Mouse (Mus musculus) embryonic facial prominence, embryonic 11.5 days (tissue): ENCODE results near the gene Tnrc6c. TPM values are rescaled to one million over a fixed set of nuclear protein-coding genes. Genes with fewer than 3 reads are reported as not detected.
A peak's percentile ranks its signal among the peaks of the same experiment; 100 is the strongest.

Source experiments
- ATAC-seq: fragments of 200-750 bp; cut with Nextera tagmentation; replicated peaks from 2 replicates; pipeline ENCODE4 v1.8.0; 2017; ENCODE audit warnings: low read depth; ENCODE audit not compliant: insufficient number of reproducible peaks, low FRiP score, low TSS enrichment
- DNase-seq: peaks from one replicate; pipeline ENCODE4 v3.0.0-alpha.2; 2015; ENCODE audit warnings: low spot score
- H3K27ac ChIP-seq: fragments of 300-500 bp; sonication (generic); replicated peaks from 2 replicates; pipeline ENCODE4 v1.5.1; 2014; ENCODE audit warnings: mild to moderate bottlenecking, low read depth, low read length, control low read depth
- H3K27me3 ChIP-seq: fragments of 300-500 bp; sonication (generic); 2 replicates; pipeline ENCODE4 v1.6.1; 2014; ENCODE audit warnings: mild to moderate bottlenecking, low read length, moderate library complexity, mixed read lengths; ENCODE audit not compliant: control insufficient read depth, insufficient read depth
- H3K36me3 ChIP-seq: fragments of 300-500 bp; sonication (generic); replicated peaks from 2 replicates; pipeline ENCODE4 v1.6.1; 2014; ENCODE audit warnings: low read depth, mild to moderate bottlenecking, low read length, moderate library complexity, mixed read lengths; ENCODE audit not compliant: control insufficient read depth, insufficient read depth
- H3K4me1 ChIP-seq: fragments of 300-500 bp; sonication (generic); 2 replicates; pipeline ENCODE4 v1.6.1; 2014; ENCODE audit warnings: low read length, mixed read lengths; ENCODE audit not compliant: control insufficient read depth, insufficient read depth
- H3K4me2 ChIP-seq: fragments of 300-500 bp; sonication (generic); 2 replicates; pipeline ENCODE4 v1.6.1; 2014; ENCODE audit warnings: low read depth, mild to moderate bottlenecking, control low read depth, low read length, moderate library complexity
- H3K4me3 ChIP-seq: fragments of 300-500 bp; sonication (generic); 2 replicates; pipeline ENCODE4 v1.5.1; 2014; ENCODE audit warnings: low read depth, low read length, control low read depth
- H3K9ac ChIP-seq: fragments of 300-500 bp; sonication (generic); replicated peaks from 2 replicates; pipeline ENCODE4 v1.6.1; 2014; ENCODE audit warnings: mild to moderate bottlenecking, control low read depth, low read length
- H3K9me3 ChIP-seq: fragments of 300-500 bp; sonication (generic); replicated peaks from 2 replicates; pipeline ENCODE4 v1.6.1; 2016; ENCODE audit warnings: mild to moderate bottlenecking, low read length, inconsistent platforms, mixed read lengths; ENCODE audit not compliant: control insufficient read depth
- WGBS: fragments of 180-500 bp; shearing (Covaris S2); extraction: QIAGEN DNeasy Blood & Tissue Kit; methylation state at CpG from one replicate; pipeline ENCODE4 v1.1.7; 2014; 5-methylcytosine and 5-hydroxymethylcytosine counted together
- polyA plus RNA-seq: library from polyadenylated mRNA; unstranded; fragments of >200 nt; fragmentation: Nextera tagmentation; extraction: Ambion mirVana; gene quantifications from 2 replicates; pipeline ENCODE4 v1.2.1, GENCODE M21; 2014

The Tnrc6c gene
- polyA plus RNA-seq, 1 experiment from 2014 or later, result 16.7 TPM

DNA sequence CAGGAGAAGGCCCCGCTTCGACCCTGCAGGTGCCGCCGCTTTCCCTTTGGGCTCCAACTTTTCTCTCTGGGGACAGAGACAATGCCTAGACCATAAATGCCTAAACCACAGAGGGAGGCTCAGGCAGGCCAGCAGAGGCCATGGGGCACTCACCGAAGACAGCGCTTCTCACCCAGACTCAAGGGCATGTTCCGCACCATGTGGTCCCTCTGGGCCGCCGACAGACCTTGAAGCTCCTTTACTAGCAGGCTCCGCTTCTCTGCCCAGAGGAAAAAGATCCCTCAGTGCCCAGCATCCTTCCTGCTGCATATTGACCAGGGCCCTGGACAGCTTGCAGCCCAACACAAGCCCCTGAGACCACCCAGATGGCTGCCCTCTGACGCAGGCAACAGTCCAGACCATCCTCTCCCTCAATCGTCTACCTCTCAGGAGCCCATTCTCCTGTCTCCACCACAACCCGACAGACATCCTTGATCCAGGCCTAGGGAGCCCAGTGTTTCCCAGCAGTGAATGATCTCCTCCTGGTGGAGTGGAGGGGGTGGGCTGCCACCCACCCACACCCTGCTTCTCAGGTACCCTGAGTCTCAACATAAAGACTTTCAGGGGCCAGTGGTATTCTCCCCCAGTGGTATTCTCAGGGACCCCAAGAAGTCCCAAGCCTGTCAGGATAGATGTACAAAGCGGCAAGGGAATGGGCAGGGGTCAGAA lies 122.2 kb downstream of the Tnrc6c start:
- Histone ChIP-seq H3K4me1 (peaks cover 12% of the 10 kb centered on the region), H3K36me3 (no peaks in the 10 kb centered on the region), H3K27ac (no peak overlapping the region), H3K4me3 (no peak overlapping the region), H3K27me3 (no peaks in the 10 kb centered on the region; the same call in 1 of the 2 replicates), H3K9ac (no peak overlapping the region), H3K9me3 (no peaks in the 10 kb centered on the region), H3K4me2 (no peak overlapping the region)
- no peak for ATAC-seq
- no peak for DNase-seq
- WGBS, result 92% methylated on average over 14 of the region's 14 CpGs

DNA sequence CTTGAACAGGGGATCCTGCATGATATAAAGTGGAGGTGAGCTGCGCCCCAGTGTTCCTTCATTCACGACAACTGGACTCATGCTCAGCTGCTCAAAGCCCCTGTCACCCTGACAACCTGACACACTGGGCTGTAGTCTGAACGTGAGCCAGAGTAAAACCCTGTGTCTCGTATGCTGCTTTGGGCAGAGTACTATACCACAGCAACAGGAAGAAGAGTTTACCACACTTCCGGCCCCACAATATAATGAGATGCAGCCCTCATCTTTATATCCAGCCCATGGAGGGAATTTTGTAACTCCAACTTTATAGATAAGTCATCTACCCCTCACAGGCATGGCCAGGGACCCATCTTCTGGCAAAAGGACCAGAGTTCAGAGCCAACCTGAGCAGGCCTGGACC lies 123.0 kb downstream of the Tnrc6c start:
- no peaks in the 10 kb centered on the region for H3K36me3 ChIP-seq
- WGBS, result 90% methylated on average over 5 of the region's 5 CpGs
- H3K4me2 ChIP-seq, result no peak overlapping the region
- no peak overlapping the region for H3K4me3 ChIP-seq
- no peak overlapping the region for H3K27ac ChIP-seq
- no peak for ATAC-seq
- H3K9ac ChIP-seq, result no peak overlapping the region
- no peak for DNase-seq
- H3K9me3 ChIP-seq, result no peaks in the 10 kb centered on the region
- no peaks in the 10 kb centered on the region; the same call in none of the 2 replicates for H3K27me3 ChIP-seq
- H3K4me1 ChIP-seq, result peaks cover 12% of the 10 kb centered on the region

DNA sequence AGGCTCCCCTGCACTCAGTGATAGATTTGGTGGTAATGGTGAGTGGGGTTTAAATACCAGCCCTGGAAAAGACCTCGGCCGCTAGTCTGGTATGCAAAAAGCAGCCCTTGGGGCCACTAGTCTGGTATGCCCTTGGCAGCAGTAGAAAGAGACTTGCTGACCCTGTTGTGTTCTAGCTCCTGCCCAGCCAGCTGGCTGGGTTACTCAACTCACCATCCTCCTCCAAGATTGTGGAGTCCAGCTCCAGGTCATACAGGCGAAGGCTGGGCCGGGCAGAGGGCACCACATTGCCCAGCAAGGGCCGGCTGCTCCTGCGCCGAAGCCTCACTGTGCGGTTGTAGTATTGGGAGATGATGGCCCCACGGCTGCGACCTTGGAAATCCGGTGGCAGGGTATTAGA lies 123.9 kb downstream of the Tnrc6c start:
- H3K4me1 ChIP-seq, result peaks cover 12% of the 10 kb centered on the region
- no peak overlapping the region for H3K27ac ChIP-seq
- no peak overlapping the region for H3K4me2 ChIP-seq
- WGBS, result 92% methylated on average over 11 of the region's 11 CpGs
- H3K9me3 ChIP-seq, result no peaks in the 10 kb centered on the region
- H3K4me3 ChIP-seq, result no peak overlapping the region
- DNase-seq, result no peak
- no peaks in the 10 kb centered on the region for H3K36me3 ChIP-seq
- no peak overlapping the region for H3K9ac ChIP-seq
- no peak for ATAC-seq
- H3K27me3 ChIP-seq, result peaks cover 5% of the 10 kb centered on the region

DNA sequence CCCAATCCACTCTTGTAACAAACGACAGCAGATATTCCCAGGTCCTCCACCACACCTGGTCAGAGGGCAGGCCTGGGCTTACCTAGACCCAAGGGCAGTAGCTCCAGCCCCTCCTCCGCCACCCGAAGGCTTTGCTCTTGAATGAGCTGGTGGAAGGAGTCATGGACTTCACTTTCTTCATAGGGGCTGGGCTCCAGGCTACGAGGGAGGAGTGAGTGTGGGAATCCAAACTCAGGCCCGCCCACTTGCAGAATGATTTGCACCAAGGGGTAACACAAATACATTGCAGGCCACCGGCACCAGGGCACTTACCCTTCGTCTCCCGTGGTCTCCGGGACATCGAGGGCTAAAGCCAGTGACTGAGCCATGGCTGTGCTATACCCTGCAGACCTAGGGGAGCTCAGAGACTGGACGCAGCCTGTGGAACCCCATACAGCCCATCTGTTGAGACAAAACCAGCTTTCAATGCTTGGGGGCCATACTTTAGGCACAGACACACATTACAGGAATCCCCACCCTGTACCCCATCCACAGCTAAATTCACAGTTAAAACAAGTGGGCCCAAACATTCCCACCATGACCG lies 124.9 kb downstream of the Tnrc6c start:
- H3K4me3 ChIP-seq, result peak overlapping the region; percentile 39
- DNase-seq (no peak), ATAC-seq (no peak)
- H3K4me2 ChIP-seq, result peak overlapping the region; percentile 81
- H3K27ac ChIP-seq, result 0 out of 2 replicates have a peak overlapping the region, but pooled peaks have one; percentile 47
- H3K9ac ChIP-seq, result peak overlapping the region; percentile 72
- peaks cover 5% of the 10 kb centered on the region for H3K27me3 ChIP-seq
- no peaks in the 10 kb centered on the region for H3K9me3 ChIP-seq
- no peaks in the 10 kb centered on the region for H3K36me3 ChIP-seq
- 56% methylated on average over 12 of the region's 12 CpGs for WGBS
- H3K4me1 ChIP-seq, result peaks cover 12% of the 10 kb centered on the region

DNA sequence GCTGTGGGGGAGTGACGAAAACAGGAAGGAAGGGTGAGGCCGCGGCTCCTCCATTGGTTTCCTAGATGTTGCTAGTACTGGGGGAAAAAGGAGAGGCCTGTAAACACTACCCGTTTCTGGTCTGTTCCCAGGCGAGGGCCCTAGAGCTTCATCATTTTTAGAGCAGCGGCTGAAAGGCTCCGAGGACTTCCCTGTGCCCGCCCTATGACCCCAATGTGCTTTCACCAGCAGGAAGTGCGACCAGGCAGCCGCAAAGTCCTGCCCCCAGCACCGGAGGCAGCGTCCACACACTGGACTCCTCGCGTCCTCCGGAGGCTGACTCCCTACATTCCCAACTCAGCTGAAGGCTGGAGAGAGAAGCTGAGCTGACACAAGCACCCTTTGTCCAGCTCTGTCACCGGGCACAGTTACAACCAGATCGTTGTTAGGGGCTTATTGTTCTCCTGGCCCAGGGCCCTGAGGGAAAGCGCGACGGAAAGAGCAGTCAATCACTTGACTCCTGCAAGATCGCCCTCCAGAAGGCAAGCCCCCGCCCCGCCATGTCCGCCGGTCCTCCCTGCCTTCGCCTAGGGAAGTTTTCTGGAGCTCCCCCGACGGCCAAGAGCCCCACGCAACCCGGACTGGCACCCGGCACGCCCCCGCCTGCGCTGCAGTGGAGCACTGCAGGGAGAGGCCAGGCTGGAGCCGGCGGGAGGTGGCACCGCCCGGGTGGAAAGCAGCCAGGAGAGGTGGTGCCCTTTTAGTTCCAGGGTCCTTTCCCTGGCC lies 125.5 kb downstream of the Tnrc6c start:
- Histone ChIP-seq H3K27ac (peak overlapping the region; percentile 62), H3K9me3 (no peaks in the 10 kb centered on the region), H3K9ac (peak overlapping the region; percentile 72), H3K27me3 (peaks cover 5% of the 10 kb centered on the region), H3K4me2 (peak overlapping the region; percentile 81), H3K36me3 (no peaks in the 10 kb centered on the region), H3K4me1 (peaks cover 12% of the 10 kb centered on the region), H3K4me3 (peak overlapping the region; percentile 39)
- 2% methylated on average over 36 of the region's 38 CpGs for WGBS
- DNase-seq (peak; percentile 64), ATAC-seq (peak; percentile 9; the same call in 1 of the 2 replicates)

DNA sequence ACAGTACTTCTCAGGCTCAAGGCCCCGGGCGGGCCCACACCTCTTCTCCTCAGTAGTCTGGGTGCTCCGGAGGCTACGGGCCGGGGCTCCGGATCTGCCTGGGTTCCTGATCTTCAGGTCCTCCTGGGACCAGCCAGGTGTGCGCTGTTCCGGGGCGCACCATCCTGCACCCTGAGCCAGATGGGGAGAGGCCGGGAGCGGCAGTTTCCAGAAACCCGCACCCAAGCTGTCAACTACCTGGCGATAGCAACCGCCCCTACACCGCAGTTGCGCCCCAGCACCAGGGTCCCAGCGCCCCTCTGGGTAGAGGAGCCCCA lies 126.1 kb downstream of the Tnrc6c start:
- Histone ChIP-seq H3K4me2 (peak overlapping the region; percentile 81), H3K27me3 (peaks cover 5% of the 10 kb centered on the region), H3K4me3 (peak overlapping the region; percentile 39), H3K9ac (peak overlapping the region; percentile 72), H3K36me3 (no peaks in the 10 kb centered on the region), H3K27ac (peak overlapping the region; percentile 62), H3K9me3 (no peaks in the 10 kb centered on the region), H3K4me1 (peaks cover 12% of the 10 kb centered on the region)
- under 1% methylated on average over 17 of the region's 17 CpGs for WGBS
- DNase-seq (no peak), ATAC-seq (no peak)

DNA sequence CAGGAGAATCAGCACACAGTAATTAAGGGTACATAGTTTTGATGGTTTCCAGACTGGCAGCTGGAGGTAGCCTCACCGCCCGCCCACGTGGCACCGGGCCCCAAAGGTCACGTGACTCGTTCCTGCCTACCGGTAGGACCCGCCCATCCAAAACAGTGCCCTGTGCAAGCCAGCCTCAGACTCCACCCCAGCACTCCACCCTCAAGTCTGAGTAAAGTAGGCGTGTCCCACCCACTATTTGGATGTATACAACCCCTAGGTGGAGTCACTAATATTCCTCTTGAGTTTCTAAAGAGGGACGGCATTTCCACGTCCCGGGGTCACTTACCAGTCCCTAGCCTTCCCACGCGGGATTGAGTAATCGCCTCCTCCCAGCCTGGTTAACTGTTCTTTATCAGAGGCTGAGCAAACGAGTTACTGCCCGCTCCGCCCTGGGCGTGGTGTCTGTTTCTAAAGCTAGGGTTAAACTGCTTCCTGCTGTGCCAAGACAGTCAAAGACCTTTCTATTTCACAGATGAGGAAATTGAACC lies 126.6 kb downstream of the Tnrc6c start:
- Histone ChIP-seq H3K4me2 (peak overlapping the region; percentile 81), H3K4me1 (peaks cover 12% of the 10 kb centered on the region), H3K9me3 (no peaks in the 10 kb centered on the region), H3K27ac (peak overlapping the region; percentile 62; the same call in 1 of the 2 replicates), H3K27me3 (peaks cover 5% of the 10 kb centered on the region), H3K9ac (peak overlapping the region; percentile 72; the same call in 1 of the 2 replicates), H3K4me3 (peak overlapping the region; percentile 39), H3K36me3 (no peaks in the 10 kb centered on the region)
- ATAC-seq, result peak; percentile 42; the same call in 1 of the 2 replicates
- 1% methylated on average over 19 of the region's 19 CpGs for WGBS
- peak; percentile 90 for DNase-seq
